Mouse (Mus musculus): Measurements from ENCODE around the gene Sgms2.

- TF ChIP-seq MYC (IDR thresholded peaks at IDR 0.05; ENCODE audit: low read depth, low read length) = no peak
- no peak for TF ChIP-seq MAX (IDR thresholded peaks at IDR 0.05; ENCODE audit: low read length)
- TF ChIP-seq ZNF384 (IDR thresholded peaks at IDR 0.05; ENCODE audit: low read depth, low read length) = no peak
- no peak for TF ChIP-seq POLR2AphosphoS2 (IDR thresholded peaks at IDR 0.05; ENCODE audit: low read depth, low read length)
These were observed 175.2 kb downstream of the Sgms2 start for GRCm38 (mm10) chr3:131315957-131316510.

Measured in CH12.LX (cell line).